Mouse (Mus musculus) T-helper 2 cell (primary cell): ENCODE data around the gene Olfr129.

ENCODE experiments used
- in situ Hi-C: fragments of 300-600 bp; cut with MboI, MseI; formaldehyde crosslinking; loops from one replicate; pipeline ENCODE4 v1.15.1; 2025; ENCODE audit warnings: high pct_unique_total_duplicates

Gene Olfr129

GRCm38 (mm10) chr17:38059979-38060378, at the start of gene Olfr129:
TSS of gene Olfr129 (minus strand) at chr17:38060079.
- in situ Hi-C loops: no loop called here

- in situ Hi-C loops: no loop called here
These were observed 28.7 kb upstream of the Olfr129 start, which contains the start of gene Olfr131 for GRCm38 (mm10) chr17:38088593-38088992. TSS of gene Olfr131 (minus strand) at chr17:38088693.

- in situ Hi-C loops: no loop called here
These were observed 22.5 kb upstream of the Olfr129 start for GRCm38 (mm10) chr17:38082364-38082763.

GRCm38 (mm10) chr17:38063621-38064020, 3.7 kb upstream of the Olfr129 start, which contains the start of gene Olfr130:
TSS of gene Olfr130 (plus strand) at chr17:38063921.
- in situ Hi-C loops: no loop called here

GRCm38 (mm10) chr17:38026297-38026696, 33.6 kb downstream of the Olfr129 start:
- in situ Hi-C loops: no loop called here

- in situ Hi-C loops: no loop called here
These were observed 43.5 kb downstream of the Olfr129 start for GRCm38 (mm10) chr17:38016341-38016740.

- in situ Hi-C loops: no loop called here
These were observed 54.9 kb downstream of the Olfr129 start for GRCm38 (mm10) chr17:38004996-38005395.
